Mouse (Mus musculus) adrenal gland, postnatal 36 days (tissue): Measurements from ENCODE around the gene Atp6v0a1. TPM values are rescaled to one million over a fixed set of nuclear protein-coding genes. Genes with fewer than 3 reads are reported as not detected.

ENCODE experiments used
- DNase-seq, 2 experiments: peaks; one replicate each; pipeline ENCODE4 v3.0.0; 2021; ENCODE audit warnings: mixed read lengths in 1 of 2
- total RNA-seq, 2 experiments: library from RNA; stranded (reverse); gene quantifications; 2 replicates each; pipeline ENCODE4 v1.2.3; 2021

Atp6v0a1 gene
- total RNA-seq, 2 experiments from 2014 or later: 122 to 148 TPM

- no peak for DNase-seq
Observed at GRCm38 (mm10) chr11:101027121-101027520, 17.9 kb downstream of the Atp6v0a1 start.

GRCm38 (mm10) chr11:101029320-101029719, 20.1 kb downstream of the Atp6v0a1 start:
- no peak for DNase-seq

- no peak for DNase-seq
Observed at GRCm38 (mm10) chr11:101030136-101030807, 21.0 kb downstream of the Atp6v0a1 start.

GRCm38 (mm10) chr11:101030808-101031156, 21.5 kb downstream of the Atp6v0a1 start:
- DNase-seq: no peak

- no peak for DNase-seq
Observed at GRCm38 (mm10) chr11:101031470-101031869, 22.2 kb downstream of the Atp6v0a1 start.

- DNase-seq: peak in 1 of 2 experiments; percentile 55
Observed at GRCm38 (mm10) chr11:101033856-101034500, 24.7 kb downstream of the Atp6v0a1 start.

GRCm38 (mm10) chr11:101034614-101035327, 25.5 kb downstream of the Atp6v0a1 start:
- DNase-seq: peak; percentile 70 to 72

GRCm38 (mm10) chr11:101035328-101035695, 26.1 kb downstream of the Atp6v0a1 start:
- peak; percentile 38 to 48 for DNase-seq

GRCm38 (mm10) chr11:101037795-101038194, 28.5 kb downstream of the Atp6v0a1 start:
- no peak for DNase-seq

GRCm38 (mm10) chr11:101045826-101046225, 36.6 kb downstream of the Atp6v0a1 start:
- no peak for DNase-seq

- DNase-seq: no peak
Observed at GRCm38 (mm10) chr11:101046440-101046839, 37.2 kb downstream of the Atp6v0a1 start.

GRCm38 (mm10) chr11:101047502-101047901, 38.2 kb downstream of the Atp6v0a1 start:
- DNase-seq: no peak

GRCm38 (mm10) chr11:101050359-101050758, 41.1 kb downstream of the Atp6v0a1 start:
- DNase-seq: no peak

GRCm38 (mm10) chr11:101051051-101051493, 41.8 kb downstream of the Atp6v0a1 start:
- DNase-seq: no peak

- no peak for DNase-seq
Observed at GRCm38 (mm10) chr11:101051617-101052016, 42.4 kb downstream of the Atp6v0a1 start.

GRCm38 (mm10) chr11:101052751-101053473, 43.7 kb downstream of the Atp6v0a1 start:
- peak in 1 of 2 experiments; percentile 42 for DNase-seq

GRCm38 (mm10) chr11:101053974-101054373, 44.7 kb downstream of the Atp6v0a1 start:
- DNase-seq: no peak

GRCm38 (mm10) chr11:101055418-101055817, 46.2 kb downstream of the Atp6v0a1 start:
- no peak for DNase-seq

- DNase-seq: peak in 1 of 2 experiments; percentile 51
Observed at GRCm38 (mm10) chr11:101056885-101057284, 47.6 kb downstream of the Atp6v0a1 start.

- peak; percentile 86 to 89 for DNase-seq
Observed at GRCm38 (mm10) chr11:101057860-101058259, 48.6 kb downstream of the Atp6v0a1 start.

GRCm38 (mm10) chr11:101058726-101059125, 49.5 kb downstream of the Atp6v0a1 start:
- DNase-seq: no peak

GRCm38 (mm10) chr11:101059473-101059872, 50.2 kb downstream of the Atp6v0a1 start:
- no peak for DNase-seq
